Mouse (Mus musculus) limb, embryonic 14.5 days (tissue): ENCODE measurements around the gene Cops8. TPM values are rescaled to one million over a fixed set of nuclear protein-coding genes. Genes with fewer than 3 reads are reported as not detected.

Experiments used
- ATAC-seq: fragments of 200-750 bp; cut with Nextera tagmentation; 2 replicates; pipeline ENCODE4 v1.8.0; 2017; ENCODE audit warnings: low read depth, moderate number of reproducible peaks, moderate TSS enrichment; ENCODE audit not compliant: low FRiP score
- DNase-seq: peaks from one replicate; pipeline ENCODE4 v3.0.0-alpha.2; 2015; ENCODE audit warnings: low spot score
- H3K27ac ChIP-seq: fragments of 300-500 bp; sonication (generic); replicated peaks from 2 replicates; pipeline ENCODE4 v1.5.1; 2014; ENCODE audit warnings: low read depth, mild to moderate bottlenecking, low read length, moderate library complexity, mixed read lengths
- H3K27me3 ChIP-seq: fragments of 300-500 bp; sonication (generic); 2 replicates; pipeline ENCODE4 v1.6.1; 2014; ENCODE audit warnings: low read length, mixed read lengths; ENCODE audit not compliant: control insufficient read depth, insufficient read depth
- H3K36me3 ChIP-seq: fragments of 300-500 bp; sonication (generic); 2 replicates; pipeline ENCODE4 v1.6.1; 2014; ENCODE audit warnings: mild to moderate bottlenecking, low read length, moderate library complexity, mixed read lengths; ENCODE audit not compliant: control insufficient read depth, insufficient read depth
- H3K4me1 ChIP-seq: fragments of 300-500 bp; sonication (generic); 2 replicates; pipeline ENCODE4 v1.6.1; 2014; ENCODE audit warnings: antibody characterized with exemption, low read length, mixed read lengths; ENCODE audit not compliant: control insufficient read depth, insufficient read depth
- H3K4me2 ChIP-seq: fragments of 300-500 bp; sonication (generic); replicated peaks from 2 replicates; pipeline ENCODE4 v1.6.1; 2014; ENCODE audit warnings: low read depth, mild to moderate bottlenecking, low read length, moderate library complexity; ENCODE audit not compliant: severe bottlenecking
- H3K4me3 ChIP-seq: fragments of 300-500 bp; sonication (generic); replicated peaks from 2 replicates; pipeline ENCODE4 v1.5.1; 2014; ENCODE audit warnings: low read length
- H3K9ac ChIP-seq: fragments of 300-500 bp; sonication (generic); 2 replicates; pipeline ENCODE4 v1.6.1; 2014; ENCODE audit warnings: mild to moderate bottlenecking, low read depth, low read length, moderate library complexity; ENCODE audit not compliant: severe bottlenecking
- H3K9me3 ChIP-seq: fragments of 300-500 bp; sonication (generic); 2 replicates; pipeline ENCODE4 v1.6.1; 2016; ENCODE audit warnings: low read length; ENCODE audit not compliant: control insufficient read depth
- POLR2A ChIP-seq: fragments of 200-500 bp; IDR thresholded peaks from 2 replicates; pipeline ENCODE4 v1.8.0; 2012; ENCODE audit warnings: inconsistent platforms, mild to moderate bottlenecking, moderate library complexity, borderline replicate concordance; ENCODE audit not compliant: insufficient read depth, insufficient read length; ENCODE audit errors: extremely low read depth
- WGBS: fragments of 180-500 bp; shearing (Covaris S2); extraction: QIAGEN DNeasy Blood & Tissue Kit; methylation state at CpG from one replicate; pipeline ENCODE4 v1.1.7; 2014; 5-methylcytosine and 5-hydroxymethylcytosine counted together
- polyA plus RNA-seq, 2 experiments: library from polyadenylated mRNA; depleted of rRNA in 1 of 2; stranded (reverse) in 1 of 2; unstranded in 1 of 2; fragments of >200 nt; fragmentation: Nextera tagmentation in 1 of 2; extraction: Ambion mirVana in 1 of 2; gene quantifications; 2 replicates each; pipeline versions ENCODE4 v1.2.1 to v1.2.3; 2012 to 2014

Cops8 gene
- polyA plus RNA-seq, 2 experiments = 118 to 155 TPM

DNA sequence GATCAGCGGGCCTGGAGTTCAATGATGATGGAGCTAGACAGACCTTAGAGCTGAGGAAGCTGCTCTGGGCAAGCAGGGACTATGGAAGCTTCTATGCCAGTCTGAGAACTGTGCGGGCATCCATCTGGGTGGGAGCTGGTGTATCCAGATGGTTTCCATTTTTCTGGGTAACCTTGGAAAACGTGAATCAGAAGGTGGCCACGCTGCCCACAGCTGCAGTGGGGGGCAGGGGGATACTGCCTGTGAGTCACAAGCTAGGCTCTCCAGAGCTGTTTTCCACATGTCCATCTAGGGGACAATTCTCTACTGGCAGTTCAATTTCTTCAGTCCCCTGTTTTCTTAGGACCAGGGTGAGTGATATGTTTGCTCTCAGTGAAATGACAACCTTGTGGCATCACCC lies 49.8 kb downstream of the Cops8 start:
- Histone ChIP-seq H3K9me3 (no peaks in the 10 kb centered on the region), H3K4me1 (peaks cover 26% of the 10 kb centered on the region), H3K9ac (no peak overlapping the region), H3K36me3 (no peaks in the 10 kb centered on the region), H3K4me2 (no peak overlapping the region), H3K4me3 (no peak overlapping the region), H3K27me3 (no peaks in the 10 kb centered on the region), H3K27ac (no peak overlapping the region)
- DNase-seq = no peak
- ATAC-seq = no peak
- WGBS = 71% methylated on average over 4 of the region's 4 CpGs
- no peak for TF ChIP-seq POLR2A

DNA sequence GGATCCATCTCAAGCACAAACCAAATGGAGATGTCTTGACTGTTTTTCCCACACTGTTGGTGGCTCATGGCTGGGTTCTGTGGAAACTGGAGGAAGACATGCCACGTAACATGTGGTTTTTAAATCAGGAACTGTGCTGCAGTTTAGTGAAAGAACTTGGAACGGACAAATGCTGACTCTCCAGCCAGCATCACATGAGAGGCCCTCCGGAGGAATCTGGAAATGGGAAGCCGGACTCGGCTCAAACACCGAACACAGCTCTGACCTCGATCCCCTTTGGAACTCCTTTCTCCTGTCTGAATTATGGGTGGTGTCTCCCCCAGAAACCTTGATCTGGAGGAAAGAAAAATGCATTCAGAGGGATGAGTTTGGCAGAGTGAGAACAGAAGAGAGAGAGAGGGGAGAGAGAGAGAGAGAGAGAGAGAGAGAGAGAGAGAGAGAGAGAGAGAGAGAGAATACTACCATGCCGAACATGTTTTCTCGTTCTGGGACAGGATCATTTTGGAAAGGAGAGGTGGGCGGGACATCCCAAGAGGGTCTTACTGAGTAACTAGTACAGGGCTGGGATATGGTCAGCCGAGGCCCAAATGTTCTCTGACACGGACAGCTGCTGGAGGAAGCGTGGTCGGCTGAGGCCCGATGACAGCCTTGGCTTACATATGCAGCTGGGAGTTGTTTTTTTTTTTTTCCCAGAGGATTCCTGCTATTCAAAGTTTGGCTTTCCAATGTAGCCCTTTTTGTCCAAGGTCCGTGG lies 53.9 kb downstream of the Cops8 start:
- peaks cover 19% of the 10 kb centered on the region for H3K4me1 ChIP-seq
- H3K4me2 ChIP-seq = no peak overlapping the region
- TF ChIP-seq POLR2A = no peak
- H3K27ac ChIP-seq = no peak overlapping the region; the same call in 1 of the 2 replicates
- H3K36me3 ChIP-seq = no peaks in the 10 kb centered on the region
- no peaks in the 10 kb centered on the region for H3K27me3 ChIP-seq
- H3K9ac ChIP-seq = no peak overlapping the region
- DNase-seq = peak; percentile 62
- H3K9me3 ChIP-seq = no peaks in the 10 kb centered on the region
- H3K4me3 ChIP-seq = no peak overlapping the region
- WGBS = 76% methylated on average over 16 of the region's 16 CpGs
- ATAC-seq = no peak

DNA sequence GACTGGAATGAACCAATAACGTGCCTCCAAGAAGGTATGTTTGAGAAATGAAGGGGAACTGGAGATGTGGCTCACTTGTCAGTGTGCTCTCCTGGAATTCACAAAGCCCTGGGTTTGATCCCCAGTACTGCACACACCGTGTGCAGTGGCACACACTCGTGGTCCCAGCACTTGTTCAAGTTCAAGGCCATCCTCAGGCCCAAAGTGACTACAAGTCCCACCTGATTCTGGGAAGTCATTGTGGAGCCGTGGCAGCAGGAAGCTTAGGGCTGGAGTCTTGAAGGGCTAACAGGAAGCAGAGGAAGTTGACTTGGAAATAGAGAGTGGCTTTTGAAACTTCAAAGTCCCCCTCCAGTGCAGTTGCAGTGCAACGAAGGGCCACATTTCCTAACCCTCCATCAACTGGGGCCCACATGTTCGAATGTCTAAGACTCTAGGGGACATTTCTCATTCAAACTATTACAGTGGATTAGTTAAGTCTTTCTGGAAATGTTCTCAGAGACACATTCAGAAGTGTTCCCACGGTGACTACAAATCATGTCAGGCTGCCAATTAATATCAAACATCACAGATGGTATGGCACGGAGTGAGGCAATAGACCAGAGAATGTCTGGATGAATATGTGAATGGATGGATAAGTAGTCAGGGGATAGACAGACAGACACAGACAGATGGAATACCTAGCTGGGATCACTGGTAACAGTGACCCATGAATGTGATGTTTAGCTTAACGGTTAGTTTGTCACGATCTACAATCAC lies 54.7 kb downstream of the Cops8 start:
- no peaks in the 10 kb centered on the region for H3K36me3 ChIP-seq
- H3K4me2 ChIP-seq = no peak overlapping the region
- H3K4me1 ChIP-seq = peaks cover 19% of the 10 kb centered on the region
- no peaks in the 10 kb centered on the region for H3K27me3 ChIP-seq
- H3K9me3 ChIP-seq = no peaks in the 10 kb centered on the region
- no peak overlapping the region for H3K27ac ChIP-seq
- no peak for DNase-seq
- 79% methylated on average over 10 of the region's 10 CpGs for WGBS
- no peak overlapping the region for H3K4me3 ChIP-seq
- no peak overlapping the region for H3K9ac ChIP-seq
- TF ChIP-seq POLR2A = no peak
- ATAC-seq = no peak

DNA sequence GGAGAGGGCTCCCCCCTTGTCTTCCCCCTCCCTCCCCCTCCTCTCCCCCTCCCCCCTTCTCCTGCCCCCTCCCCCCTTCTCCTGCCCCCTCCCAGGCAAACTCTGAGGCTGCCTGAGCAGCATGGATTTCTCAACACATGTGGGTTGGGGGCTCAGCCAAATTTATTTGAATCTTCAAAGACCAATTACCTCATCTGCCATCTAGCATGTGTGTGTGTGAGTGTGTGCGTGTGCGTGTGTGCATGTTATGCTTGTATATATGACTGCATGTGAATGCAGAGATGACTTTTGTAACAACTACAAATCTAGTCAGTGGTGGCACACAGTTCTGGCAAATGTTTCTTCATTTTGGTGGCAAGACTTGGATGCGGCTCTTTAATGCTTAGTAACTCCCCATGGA lies 55.8 kb downstream of the Cops8 start:
- no peaks in the 10 kb centered on the region for H3K27me3 ChIP-seq
- ATAC-seq = no peak
- H3K9me3 ChIP-seq = no peaks in the 10 kb centered on the region
- no peak overlapping the region for H3K4me2 ChIP-seq
- H3K9ac ChIP-seq = no peak overlapping the region
- peaks cover 26% of the 10 kb centered on the region for H3K4me1 ChIP-seq
- TF ChIP-seq POLR2A = no peak
- H3K27ac ChIP-seq = no peak overlapping the region
- no peak overlapping the region for H3K4me3 ChIP-seq
- peak; percentile 60 for DNase-seq
- WGBS = 84% methylated on average over 3 of the region's 3 CpGs
- H3K36me3 ChIP-seq = no peaks in the 10 kb centered on the region

- no peaks in the 10 kb centered on the region for H3K9me3 ChIP-seq
- DNase-seq (no peak), ATAC-seq (no peak)
- no peak overlapping the region for H3K9ac ChIP-seq
- H3K27ac ChIP-seq = no peak overlapping the region
- TF ChIP-seq POLR2A = no peak
- H3K4me3 ChIP-seq = no peak overlapping the region
- 80% methylated on average over 7 of the region's 7 CpGs for WGBS
- H3K27me3 ChIP-seq = no peaks in the 10 kb centered on the region
- H3K4me2 ChIP-seq = no peak overlapping the region
- H3K4me1 ChIP-seq = peaks cover 18% of the 10 kb centered on the region
- H3K36me3 ChIP-seq = no peaks in the 10 kb centered on the region
These were observed 57.4 kb downstream of the Cops8 start for GRCm38 (mm10) chr1:90660150-90660549.
